Mouse (Mus musculus) liver, embryonic 12.5 days (tissue): ENCODE results near the gene Syn3. TPM values are rescaled to one million over a fixed set of nuclear protein-coding genes. Genes with fewer than 3 reads are reported as not detected.

Experiments
- ATAC-seq: fragments of 200-750 bp; cut with Nextera tagmentation; 2 replicates; pipeline ENCODE4 v1.8.0; 2017; ENCODE audit warnings: moderate number of reproducible peaks, mild to moderate bottlenecking, moderate library complexity
- H3K27ac ChIP-seq: fragments of 300-500 bp; sonication (generic); 2 replicates; pipeline ENCODE4 v1.5.1; 2016; ENCODE audit warnings: mild to moderate bottlenecking
- H3K27me3 ChIP-seq: fragments of 300-500 bp; sonication (generic); replicated peaks from 2 replicates; pipeline ENCODE4 v1.6.1; 2016; ENCODE audit warnings: mild to moderate bottlenecking, moderate library complexity
- H3K36me3 ChIP-seq: fragments of 300-500 bp; sonication (generic); 2 replicates; pipeline ENCODE4 v1.6.1; 2016; ENCODE audit warnings: mild to moderate bottlenecking, moderate library complexity
- H3K4me1 ChIP-seq: fragments of 300-500 bp; sonication (generic); 2 replicates; pipeline ENCODE4 v1.6.1; 2016
- H3K4me2 ChIP-seq: fragments of 300-500 bp; sonication (generic); 2 replicates; pipeline ENCODE4 v1.6.1; 2016; ENCODE audit warnings: mild to moderate bottlenecking, moderate library complexity
- H3K4me3 ChIP-seq: fragments of 300-500 bp; sonication (generic); 2 replicates; pipeline ENCODE4 v1.5.1; 2016; ENCODE audit warnings: mild to moderate bottlenecking, moderate library complexity
- H3K9ac ChIP-seq: fragments of 300-500 bp; sonication (generic); 2 replicates; pipeline ENCODE4 v1.6.1; 2016; ENCODE audit warnings: mild to moderate bottlenecking, moderate library complexity
- H3K9me3 ChIP-seq: fragments of 300-500 bp; sonication (generic); replicated peaks from 2 replicates; pipeline ENCODE4 v1.6.1; 2016; ENCODE audit warnings: mild to moderate bottlenecking, moderate library complexity
- WGBS: fragments of 180-500 bp; shearing (Covaris S2); methylation state at CpG from one replicate; pipeline ENCODE4 v1.1.7; 2016; ENCODE audit not compliant: insufficient replicate concordance; 5-methylcytosine and 5-hydroxymethylcytosine counted together
- polyA plus RNA-seq: library from polyadenylated mRNA; unstranded; fragments of >200 nt; fragmentation: Nextera tagmentation; extraction: Ambion mirVana; gene quantifications from 2 replicates; pipeline ENCODE4 v1.2.1, GENCODE M21; 2016

The Syn3 gene
- polyA plus RNA-seq, 1 experiment from 2014 or later: 0.57 TPM

DNA sequence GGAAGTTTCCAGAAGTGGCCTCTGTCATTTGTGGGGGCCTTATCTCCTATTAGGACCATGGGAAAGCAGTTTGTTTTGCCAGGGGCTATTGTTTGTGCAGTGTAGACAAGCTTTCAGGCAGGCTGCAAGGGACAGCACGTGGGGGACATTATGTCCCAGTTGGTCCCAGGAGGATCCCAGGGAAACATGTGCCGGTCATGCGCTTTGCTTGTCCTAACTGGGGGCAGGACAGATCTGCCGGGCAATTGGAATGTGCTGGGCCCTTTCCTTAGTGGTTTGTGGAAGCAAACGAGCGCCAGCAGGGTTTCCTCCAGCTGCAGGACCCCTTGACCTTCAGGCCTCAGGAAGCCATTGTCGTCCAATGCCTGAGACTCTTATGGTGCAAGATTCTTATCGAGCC, 157.1 kb downstream of the Syn3 start:
- ATAC-seq: no peak
- no peak overlapping the region for H3K9ac ChIP-seq
- no peak overlapping the region for H3K4me2 ChIP-seq
- 0 out of 2 replicates have a peak, but pooled peaks cover 3% of the 10 kb centered on the region for H3K27me3 ChIP-seq
- H3K9me3 ChIP-seq: no peaks in the 10 kb centered on the region
- H3K36me3 ChIP-seq: peaks cover 9% of the 10 kb centered on the region; the same call in 1 of the 2 replicates
- no peak overlapping the region for H3K4me3 ChIP-seq
- H3K27ac ChIP-seq: peak overlapping the region; percentile 68
- 58% methylated on average over 8 of the region's 8 CpGs for WGBS
- peaks cover 60% of the 10 kb centered on the region for H3K4me1 ChIP-seq

DNA sequence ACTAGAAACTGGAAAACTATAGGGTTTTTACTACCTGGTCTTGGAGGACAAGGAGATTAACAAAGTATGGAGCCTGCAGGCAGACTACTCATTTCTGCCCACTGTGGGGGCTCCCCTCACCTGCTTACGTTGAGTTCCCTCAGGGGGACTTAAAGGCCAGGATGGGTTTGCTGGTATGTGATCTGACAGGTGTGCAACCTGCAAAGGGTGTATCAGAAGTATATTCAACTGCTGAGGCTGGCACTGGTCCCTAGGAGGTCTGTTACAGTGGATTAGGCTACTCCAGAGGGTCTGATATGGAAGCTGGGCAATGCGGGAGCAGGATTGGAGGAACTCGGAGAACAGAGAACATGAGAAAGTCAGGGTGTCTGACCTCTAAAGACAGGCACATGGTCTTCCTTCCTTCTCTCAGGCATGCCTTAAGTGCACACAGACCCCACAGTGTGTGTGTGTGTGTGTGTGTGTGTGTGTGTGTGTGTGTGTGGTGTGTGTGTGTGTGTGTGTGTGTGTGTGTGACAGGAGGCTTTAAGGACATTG, 157.6 kb downstream of the Syn3 start:
- 79% methylated on average over 3 of the region's 3 CpGs for WGBS
- Histone ChIP-seq H3K4me3 (no peak overlapping the region), H3K9ac (no peak overlapping the region), H3K4me2 (no peak overlapping the region), H3K9me3 (no peaks in the 10 kb centered on the region), H3K27me3 (0 out of 2 replicates have a peak, but pooled peaks cover 3% of the 10 kb centered on the region), H3K4me1 (peaks cover 60% of the 10 kb centered on the region), H3K27ac (peak overlapping the region; percentile 68), H3K36me3 (peaks cover 9% of the 10 kb centered on the region; the same call in 1 of the 2 replicates)
- ATAC-seq: no peak

DNA sequence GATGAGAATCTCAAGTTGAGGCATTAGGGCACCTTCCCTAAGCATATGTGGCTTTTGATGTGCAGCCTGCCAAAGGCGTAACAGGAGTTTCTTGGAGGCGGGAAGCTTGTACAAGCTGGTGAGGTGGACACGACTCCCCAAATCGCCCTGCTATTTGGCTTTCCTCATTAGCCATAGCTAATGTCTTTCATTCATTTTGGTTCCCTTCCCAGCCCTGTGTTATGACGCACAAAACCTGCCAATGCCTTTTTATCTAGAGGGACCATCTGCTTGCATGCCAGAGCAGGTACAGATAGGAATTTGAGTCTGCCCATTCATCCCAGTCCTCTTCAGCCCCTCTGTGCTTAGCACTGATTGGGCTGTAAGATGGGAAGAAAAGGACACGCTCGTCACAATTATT, 158.3 kb downstream of the Syn3 start:
- Histone ChIP-seq H3K36me3 (peaks cover 9% of the 10 kb centered on the region; the same call in 1 of the 2 replicates), H3K27me3 (0 out of 2 replicates have a peak, but pooled peaks cover 3% of the 10 kb centered on the region), H3K27ac (peak overlapping the region; percentile 68), H3K4me3 (no peak overlapping the region), H3K9ac (0 out of 2 replicates have a peak overlapping the region, but pooled peaks have one; percentile 17), H3K9me3 (no peaks in the 10 kb centered on the region), H3K4me2 (peak overlapping the region; percentile 16; the same call in 1 of the 2 replicates), H3K4me1 (peaks cover 65% of the 10 kb centered on the region)
- 57% methylated on average over 7 of the region's 7 CpGs for WGBS
- peak; percentile 74 for ATAC-seq

DNA sequence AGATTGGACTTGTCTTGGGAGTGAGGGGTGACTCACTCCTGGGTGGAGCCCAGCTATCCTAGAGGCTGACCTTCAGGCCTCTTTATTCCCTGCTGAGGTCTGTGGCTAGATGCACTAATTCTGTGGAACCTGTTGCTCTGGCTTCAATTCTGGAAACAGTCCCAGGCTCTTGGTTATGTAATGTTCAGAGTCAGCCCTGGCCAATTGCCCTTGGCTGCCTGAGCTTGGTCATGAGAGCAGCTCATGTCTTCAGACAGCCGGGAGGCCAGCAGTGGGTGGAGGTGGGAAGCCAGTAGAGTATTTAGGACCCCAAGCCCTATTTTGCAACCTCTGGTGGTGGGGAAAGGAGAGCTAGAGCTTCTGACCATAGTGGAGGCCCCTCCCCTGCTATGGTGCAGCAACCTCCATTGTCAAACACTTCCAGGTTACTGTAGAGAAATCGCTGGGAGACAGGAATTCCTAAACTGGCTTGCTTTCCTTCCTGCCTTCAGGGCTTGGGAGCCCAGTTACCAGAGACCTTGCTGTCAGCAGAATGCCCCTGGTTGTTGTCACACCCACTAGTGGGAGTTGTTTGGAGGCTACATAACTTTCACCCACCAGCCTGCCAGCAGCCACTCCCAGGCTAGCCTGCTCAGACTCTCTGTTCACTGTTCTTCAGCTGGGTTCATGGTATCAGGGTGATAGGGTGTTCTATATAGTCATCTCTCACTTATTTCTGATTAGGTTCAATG, 158.9 kb downstream of the Syn3 start:
- peaks cover 71% of the 10 kb centered on the region for H3K4me1 ChIP-seq
- 0 out of 2 replicates have a peak, but pooled peaks cover 3% of the 10 kb centered on the region for H3K27me3 ChIP-seq
- no peak overlapping the region for H3K4me3 ChIP-seq
- WGBS: 44% methylated on average over 2 of the region's 2 CpGs
- peaks cover 9% of the 10 kb centered on the region; the same call in 1 of the 2 replicates for H3K36me3 ChIP-seq
- peak; percentile 62 for ATAC-seq
- peak overlapping the region; percentile 68 for H3K27ac ChIP-seq
- no peaks in the 10 kb centered on the region for H3K9me3 ChIP-seq
- H3K4me2 ChIP-seq: peak overlapping the region; percentile 16; the same call in 1 of the 2 replicates
- 0 out of 2 replicates have a peak overlapping the region, but pooled peaks have one; percentile 17 for H3K9ac ChIP-seq

DNA sequence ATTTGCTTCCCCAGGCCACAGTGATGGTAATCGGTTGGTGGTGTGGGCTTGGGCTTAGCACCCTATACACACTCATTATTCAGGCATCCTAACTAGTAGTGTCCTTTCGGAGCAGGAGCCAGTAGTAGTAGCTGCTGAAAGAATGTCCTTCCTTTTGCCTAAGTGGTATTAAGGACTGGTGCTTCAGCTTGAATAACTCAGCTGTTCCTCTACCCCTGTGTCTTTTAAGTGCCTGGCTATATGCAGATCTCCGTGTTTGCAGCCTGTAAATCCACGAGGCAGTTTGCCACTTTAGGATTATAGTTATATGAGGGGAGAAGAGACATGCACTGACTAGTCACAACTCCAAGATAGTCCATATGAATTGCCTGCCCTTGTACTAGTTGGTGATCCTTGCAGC, 159.6 kb downstream of the Syn3 start:
- Histone ChIP-seq H3K9me3 (no peaks in the 10 kb centered on the region), H3K9ac (no peak overlapping the region), H3K27ac (0 out of 2 replicates have a peak overlapping the region, but pooled peaks have one; percentile 68), H3K4me3 (no peak overlapping the region), H3K27me3 (0 out of 2 replicates have a peak, but pooled peaks cover 3% of the 10 kb centered on the region), H3K4me2 (no peak overlapping the region), H3K4me1 (peaks cover 75% of the 10 kb centered on the region), H3K36me3 (peaks cover 2% of the 10 kb centered on the region; the same call in 1 of the 2 replicates)
- ATAC-seq: no peak
- 75% methylated on average over 4 of the region's 4 CpGs for WGBS

DNA sequence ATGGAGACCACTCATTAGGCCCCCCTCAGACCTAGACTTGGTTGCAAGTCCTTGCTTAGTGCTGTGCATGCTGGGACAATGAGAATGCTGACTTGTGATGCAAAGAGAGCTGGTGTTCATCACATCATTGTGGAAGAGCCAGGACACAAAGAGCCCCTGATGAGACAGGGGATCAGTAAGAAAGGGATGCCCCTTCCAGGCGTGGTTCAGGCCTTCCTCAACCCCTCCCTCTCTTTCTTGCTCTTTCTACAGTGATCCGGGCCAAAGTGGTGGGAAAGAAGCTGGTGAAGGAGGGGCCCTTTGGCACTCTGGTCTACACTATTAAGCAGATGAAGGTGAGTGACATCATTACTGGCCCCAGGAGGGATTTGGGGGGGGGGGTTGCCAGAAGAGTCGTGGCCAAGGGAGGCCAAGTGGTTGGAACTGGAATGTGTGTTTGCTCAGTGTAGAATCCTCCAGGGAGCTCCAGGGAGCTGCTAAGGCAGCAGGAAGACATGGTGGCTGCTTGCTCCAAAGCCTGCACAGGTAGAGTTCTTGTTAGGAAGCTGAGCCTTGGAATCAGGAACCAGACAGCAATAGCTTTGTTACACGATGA, 160.5 kb downstream of the Syn3 start:
- WGBS: 66% methylated on average over 4 of the region's 4 CpGs
- no peak for ATAC-seq
- Histone ChIP-seq H3K27ac (no peak overlapping the region), H3K36me3 (no peaks in the 10 kb centered on the region), H3K4me1 (peaks cover 75% of the 10 kb centered on the region), H3K4me3 (no peak overlapping the region), H3K27me3 (0 out of 2 replicates have a peak, but pooled peaks cover 3% of the 10 kb centered on the region), H3K9ac (no peak overlapping the region), H3K9me3 (no peaks in the 10 kb centered on the region), H3K4me2 (no peak overlapping the region)

DNA sequence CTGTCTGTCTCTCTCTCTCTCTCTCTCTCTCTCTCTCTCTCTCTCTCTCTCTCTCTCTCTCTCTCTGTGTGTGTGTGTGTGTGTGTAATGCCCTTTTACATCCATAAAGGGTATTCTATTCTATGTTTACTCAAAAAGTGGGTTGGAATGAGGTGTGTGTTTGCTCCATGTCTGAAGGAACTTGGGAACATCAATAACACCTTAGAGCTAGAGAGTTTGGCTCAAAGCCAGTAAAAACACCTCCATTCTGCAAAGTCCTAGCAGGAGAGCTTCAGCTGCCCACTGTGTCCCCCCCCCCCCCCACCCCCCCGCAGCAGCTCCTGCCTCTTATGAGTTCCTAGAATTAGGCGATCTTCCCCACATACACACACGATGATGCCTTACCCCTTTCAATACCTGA, 161.5 kb downstream of the Syn3 start:
- Histone ChIP-seq H3K4me1 (peaks cover 75% of the 10 kb centered on the region), H3K4me3 (no peak overlapping the region), H3K36me3 (no peaks in the 10 kb centered on the region), H3K9ac (no peak overlapping the region), H3K27ac (no peak overlapping the region), H3K4me2 (no peak overlapping the region), H3K27me3 (0 out of 2 replicates have a peak, but pooled peaks cover 3% of the 10 kb centered on the region), H3K9me3 (no peaks in the 10 kb centered on the region)
- WGBS: 63% methylated on average over 3 of the region's 3 CpGs
- ATAC-seq: no peak

DNA sequence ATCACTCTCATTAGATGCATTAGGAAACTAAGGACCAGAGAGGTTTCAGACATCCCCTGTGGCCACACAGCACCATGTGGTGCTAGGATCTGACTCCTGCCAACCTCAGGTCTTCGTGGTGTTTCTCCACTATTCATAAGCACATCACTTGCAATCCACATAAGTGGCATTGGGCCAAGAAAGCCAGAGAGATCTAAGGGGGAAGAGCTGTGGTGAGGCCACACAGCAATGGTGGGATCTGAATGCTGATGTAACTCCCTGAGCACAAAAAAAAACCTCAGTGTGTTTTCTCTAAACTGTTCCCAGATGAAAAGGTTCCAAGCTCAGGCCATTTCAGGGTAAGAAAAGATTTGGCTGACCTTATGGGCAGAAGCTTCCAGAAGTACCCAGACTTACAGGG, 162.2 kb downstream of the Syn3 start:
- H3K4me1 ChIP-seq: peaks cover 75% of the 10 kb centered on the region
- H3K4me2 ChIP-seq: no peak overlapping the region
- no peak for ATAC-seq
- WGBS: 67% methylated on average over 1 of the region's 1 CpGs
- H3K27me3 ChIP-seq: 0 out of 2 replicates have a peak, but pooled peaks cover 3% of the 10 kb centered on the region
- H3K27ac ChIP-seq: no peak overlapping the region
- H3K9me3 ChIP-seq: no peaks in the 10 kb centered on the region
- no peaks in the 10 kb centered on the region for H3K36me3 ChIP-seq
- no peak overlapping the region for H3K4me3 ChIP-seq
- H3K9ac ChIP-seq: no peak overlapping the region

DNA sequence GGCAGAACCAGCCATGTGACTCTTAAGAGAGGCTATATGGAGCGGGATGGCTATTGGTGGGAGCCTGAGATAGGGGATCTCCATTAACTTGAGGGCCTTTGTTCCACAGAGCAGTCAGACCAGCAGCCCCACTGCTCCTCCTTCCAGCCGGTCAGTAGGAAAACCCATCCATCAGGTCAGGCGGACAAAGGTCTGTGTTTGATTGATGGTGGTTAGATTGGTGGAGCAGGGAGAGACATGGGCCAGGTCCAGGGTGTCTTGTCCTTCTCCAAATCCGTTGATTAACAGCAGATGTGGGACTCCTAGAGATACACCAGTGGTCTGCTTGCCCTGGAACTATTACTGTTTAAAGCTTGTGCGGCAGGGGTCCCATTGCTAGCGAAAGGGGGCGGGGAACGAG, 164.1 kb downstream of the Syn3 start:
- H3K36me3 ChIP-seq: no peaks in the 10 kb centered on the region
- 62% methylated on average over 8 of the region's 8 CpGs for WGBS
- H3K4me1 ChIP-seq: peaks cover 75% of the 10 kb centered on the region
- H3K27me3 ChIP-seq: 0 out of 2 replicates have a peak, but pooled peaks cover 3% of the 10 kb centered on the region
- H3K4me3 ChIP-seq: no peak overlapping the region
- no peak overlapping the region for H3K4me2 ChIP-seq
- 0 out of 2 replicates have a peak overlapping the region, but pooled peaks have one; percentile 25 for H3K9ac ChIP-seq
- H3K9me3 ChIP-seq: no peaks in the 10 kb centered on the region
- no peak for ATAC-seq
- H3K27ac ChIP-seq: peak overlapping the region; percentile 51; the same call in 1 of the 2 replicates

DNA sequence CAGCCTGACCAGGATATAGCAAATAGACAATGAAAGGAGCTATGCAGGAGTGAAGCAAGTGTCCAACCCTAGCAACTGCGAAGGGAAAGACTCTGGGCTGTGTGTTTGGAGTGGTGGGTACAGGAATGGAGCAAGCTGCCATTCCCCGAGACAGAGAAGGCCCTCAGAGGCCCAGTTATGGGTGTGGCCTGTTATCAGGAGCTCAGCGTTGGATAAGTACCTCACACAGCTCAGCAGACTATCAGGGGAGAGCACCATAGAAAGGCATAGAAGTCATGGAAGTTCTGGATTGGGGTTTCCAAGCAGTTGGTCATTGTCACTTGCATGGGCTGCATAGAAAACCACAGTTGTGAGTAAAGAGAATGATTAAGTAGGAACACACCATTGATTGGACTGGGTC, 165.8 kb downstream of the Syn3 start:
- Histone ChIP-seq H3K4me1 (peaks cover 82% of the 10 kb centered on the region), H3K4me2 (peak overlapping the region; percentile 57), H3K4me3 (no peak overlapping the region), H3K36me3 (no peaks in the 10 kb centered on the region), H3K27me3 (no peaks in the 10 kb centered on the region), H3K9me3 (no peaks in the 10 kb centered on the region), H3K27ac (peak overlapping the region; percentile 73), H3K9ac (peak overlapping the region; percentile 29; the same call in 1 of the 2 replicates)
- 27% methylated on average over 3 of the region's 3 CpGs for WGBS
- peak; percentile 95 for ATAC-seq

DNA sequence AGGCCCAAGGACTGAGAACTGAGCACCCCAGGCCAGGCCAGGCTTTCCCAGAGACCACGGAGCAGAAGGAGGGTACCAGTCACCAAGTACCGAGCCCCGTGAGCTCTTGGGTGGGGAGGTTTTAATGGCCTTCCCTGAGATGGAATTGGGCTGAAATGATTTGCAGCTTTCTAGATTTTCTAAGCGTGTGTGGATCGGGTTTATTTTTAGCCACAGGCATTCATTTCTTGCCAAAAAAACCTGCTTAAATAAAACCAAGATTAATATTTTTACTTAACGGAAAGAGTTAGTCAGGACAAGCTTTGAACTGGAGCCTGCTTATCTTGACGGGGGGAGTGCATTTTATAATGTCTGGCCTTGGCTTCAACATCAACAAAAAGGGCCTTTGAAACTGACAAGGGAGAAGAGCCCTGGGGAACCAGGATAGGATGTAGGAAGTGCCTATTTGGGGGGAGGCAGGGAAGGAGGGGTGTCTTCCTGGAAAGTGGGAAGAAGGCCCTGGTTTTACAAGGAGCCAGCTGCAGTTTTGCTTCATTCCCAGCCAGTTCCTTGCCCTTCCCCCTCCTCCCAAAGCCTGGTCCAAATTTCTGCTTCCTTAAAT, 166.9 kb downstream of the Syn3 start:
- H3K4me2 ChIP-seq: no peak overlapping the region
- peaks cover 82% of the 10 kb centered on the region for H3K4me1 ChIP-seq
- no peaks in the 10 kb centered on the region for H3K36me3 ChIP-seq
- ATAC-seq: no peak
- peak overlapping the region; percentile 73 for H3K27ac ChIP-seq
- 60% methylated on average over 7 of the region's 7 CpGs for WGBS
- no peaks in the 10 kb centered on the region for H3K27me3 ChIP-seq
- H3K4me3 ChIP-seq: no peak overlapping the region
- no peaks in the 10 kb centered on the region for H3K9me3 ChIP-seq
- H3K9ac ChIP-seq: no peak overlapping the region
